Mouse (Mus musculus) spleen, embryonic (tissue): ENCODE data around the gene Ctnna3.
"Not testable (repeated sequence)": the region's sequence is repeated elsewhere in the genome, so short reads cannot be mapped to it uniquely, and the experiment has no call there.

ENCODE experiments used
- CTCF ChIA-PET: fragments of 350-600 bp; sonication (Branson Sonifier 250); formaldehyde crosslinking; loops from one replicate; lab custom pipeline; 2022; lab: Charles Lee

The Ctnna3 gene

GRCm38 (mm10) chr10:64483281-64483680, 1053.4 kb downstream of the Ctnna3 start:
- CTCF ChIA-PET, result no interaction called here

- CTCF ChIA-PET, result interaction anchor here (0.6 kb wide), 1 partner anchor 12 kb away, joined by 3 read pairs; no protein-coding TSS in a partner anchor
Observed at GRCm38 (mm10) chr10:64489471-64489870, 1059.6 kb downstream of the Ctnna3 start.

- CTCF ChIA-PET, result no interaction called here
Observed at GRCm38 (mm10) chr10:64543647-64544046, 1113.7 kb downstream of the Ctnna3 start.

GRCm38 (mm10) chr10:64544389-64544788, 1114.5 kb downstream of the Ctnna3 start:
- CTCF ChIA-PET, result no interaction called here

GRCm38 (mm10) chr10:64571311-64571710, 1141.4 kb downstream of the Ctnna3 start:
- CTCF ChIA-PET, result no interaction called here

- CTCF ChIA-PET, result no interaction called here
Observed at GRCm38 (mm10) chr10:64588116-64588515, 1158.2 kb downstream of the Ctnna3 start.

GRCm38 (mm10) chr10:64636760-64637159, 1206.9 kb downstream of the Ctnna3 start:
- CTCF ChIA-PET, result no interaction called here

- CTCF ChIA-PET, result no interaction called here
Observed at GRCm38 (mm10) chr10:64639061-64639460, 1209.2 kb downstream of the Ctnna3 start.

- CTCF ChIA-PET, result no interaction called here
Observed at GRCm38 (mm10) chr10:64641093-64641492, 1211.2 kb downstream of the Ctnna3 start.

GRCm38 (mm10) chr10:64641576-64641975, 1211.7 kb downstream of the Ctnna3 start:
- CTCF ChIA-PET, result no interaction called here

GRCm38 (mm10) chr10:64643976-64644375, 1214.1 kb downstream of the Ctnna3 start:
- CTCF ChIA-PET, result no interaction called here

GRCm38 (mm10) chr10:64661190-64661589, 1231.3 kb downstream of the Ctnna3 start:
- CTCF ChIA-PET, result no interaction called here

GRCm38 (mm10) chr10:64671469-64671868, 1241.6 kb downstream of the Ctnna3 start:
- CTCF ChIA-PET, result no interaction called here

GRCm38 (mm10) chr10:64675796-64676195, 1245.9 kb downstream of the Ctnna3 start:
- CTCF ChIA-PET, result no interaction called here

GRCm38 (mm10) chr10:64710017-64710416, 1280.1 kb downstream of the Ctnna3 start:
- CTCF ChIA-PET, result no interaction called here

GRCm38 (mm10) chr10:64718036-64718435, 1288.1 kb downstream of the Ctnna3 start:
- CTCF ChIA-PET, result no interaction called here

GRCm38 (mm10) chr10:64735692-64736091, 1305.8 kb downstream of the Ctnna3 start:
- CTCF ChIA-PET, result no interaction called here

GRCm38 (mm10) chr10:64736616-64737015, 1306.7 kb downstream of the Ctnna3 start:
- CTCF ChIA-PET, result no interaction called here

GRCm38 (mm10) chr10:64741721-64742120, 1311.8 kb downstream of the Ctnna3 start:
- CTCF ChIA-PET, result not testable (repeated sequence)

- CTCF ChIA-PET, result not testable (repeated sequence)
Observed at GRCm38 (mm10) chr10:64744099-64744498, 1314.2 kb downstream of the Ctnna3 start.

- CTCF ChIA-PET, result no interaction called here
Observed at GRCm38 (mm10) chr10:64748651-64749050, 1318.8 kb downstream of the Ctnna3 start.

- CTCF ChIA-PET, result no interaction called here
Observed at GRCm38 (mm10) chr10:64750791-64751190, 1320.9 kb downstream of the Ctnna3 start.

- CTCF ChIA-PET, result no interaction called here
Observed at GRCm38 (mm10) chr10:64836315-64836714, 1406.4 kb downstream of the Ctnna3 start.

- CTCF ChIA-PET, result no interaction called here
Observed at GRCm38 (mm10) chr10:64861439-64861838, 1431.5 kb downstream of the Ctnna3 start.
